Mouse (Mus musculus) stomach, embryonic 14.5 days (tissue): Measurements from ENCODE around the gene Srm. TPM values are rescaled to one million over a fixed set of nuclear protein-coding genes. Genes with fewer than 3 reads are reported as not detected.
A peak's percentile ranks its signal among the peaks of the same experiment; 100 is the strongest.

Experiments used
- ATAC-seq: fragments of 200-750 bp; cut with Nextera tagmentation; 2 replicates; pipeline ENCODE4 v1.8.0; 2017; ENCODE audit warnings: low read depth, moderate TSS enrichment; ENCODE audit not compliant: insufficient number of reproducible peaks, insufficient read depth, low FRiP score
- H3K27ac ChIP-seq: fragments of 300-500 bp; sonication (generic); 2 replicates; pipeline ENCODE4 v1.5.1; 2014; ENCODE audit warnings: mild to moderate bottlenecking, low read length, moderate library complexity, mixed read lengths
- H3K27me3 ChIP-seq: fragments of 300-500 bp; sonication (generic); 2 replicates; pipeline ENCODE4 v1.6.1; 2014; ENCODE audit warnings: low read length, control low read depth, mixed read lengths; ENCODE audit not compliant: control insufficient read depth, insufficient read depth
- H3K36me3 ChIP-seq: fragments of 300-500 bp; sonication (generic); 2 replicates; pipeline ENCODE4 v1.6.1; 2014; ENCODE audit warnings: mild to moderate bottlenecking, control low read depth, low read length, moderate library complexity, mixed read lengths; ENCODE audit not compliant: control insufficient read depth, insufficient read depth
- H3K4me1 ChIP-seq: fragments of 300-500 bp; sonication (generic); 2 replicates; pipeline ENCODE4 v1.6.1; 2014; ENCODE audit warnings: low read length, control low read depth, mixed read lengths; ENCODE audit not compliant: control insufficient read depth, insufficient read depth
- H3K4me2 ChIP-seq: fragments of 300-500 bp; sonication (generic); replicated peaks from 2 replicates; pipeline ENCODE4 v1.6.1; 2014; ENCODE audit warnings: low read depth, low read length, control low read depth
- H3K4me3 ChIP-seq: fragments of 300-500 bp; sonication (generic); 2 replicates; pipeline ENCODE4 v1.5.1; 2014; ENCODE audit warnings: low read depth, low read length, control low read depth
- H3K9ac ChIP-seq: fragments of 300-500 bp; sonication (generic); replicated peaks from 2 replicates; pipeline ENCODE4 v1.6.1; 2014; ENCODE audit warnings: low read depth, mild to moderate bottlenecking, control low read depth, low read length, moderate library complexity, mixed read lengths
- H3K9me3 ChIP-seq: fragments of 300-500 bp; sonication (generic); 2 replicates; pipeline ENCODE4 v1.6.1; 2016; ENCODE audit warnings: low read depth, low read length, control low read depth; ENCODE audit not compliant: control insufficient read depth
- WGBS: fragments of 180-500 bp; shearing (Covaris S2); extraction: QIAGEN DNeasy Blood & Tissue Kit; methylation state at CpG from one replicate; pipeline ENCODE4 v1.1.7; 2014; 5-methylcytosine and 5-hydroxymethylcytosine counted together
- polyA plus RNA-seq: library from polyadenylated mRNA; unstranded; fragments of >200 nt; fragmentation: Nextera tagmentation; extraction: Ambion mirVana; gene quantifications from 2 replicates; pipeline ENCODE4 v1.2.1, GENCODE M21; 2014

Gene Srm
- 197 and 201 TPM in 2 replicates for polyA plus RNA-seq

GRCm38 (mm10) chr4:148591171-148591630 lies at the start of gene Srm:
Gene Srm, plus strand, starts transcription at chr4:148591503.
- H3K9ac ChIP-seq = peak within 1 kb of the TSS; percentile 81
- H3K27me3 ChIP-seq = no peaks in the 10 kb centered on the region
- 0% methylated on average over 48 of the region's 50 CpGs for WGBS
- H3K27ac ChIP-seq = peak within 1 kb of the TSS; percentile 63; the same call in 1 of the 2 replicates
- H3K4me3 ChIP-seq = peak within 1 kb of the TSS; percentile 94
- ATAC-seq = peak; percentile 99
- H3K9me3 ChIP-seq = no peaks in the 10 kb centered on the region
- peaks cover 6% of the 10 kb centered on the region for H3K4me1 ChIP-seq
- H3K4me2 ChIP-seq = peak within 1 kb of the TSS; percentile 61
- peaks cover 32% of the 10 kb centered on the region for H3K36me3 ChIP-seq

- Histone ChIP-seq H3K27me3 (no peaks in the 10 kb centered on the region), H3K4me2 (no peak overlapping the region), H3K4me3 (no peak overlapping the region), H3K9ac (no peak overlapping the region), H3K36me3 (peaks cover 65% of the 10 kb centered on the region), H3K4me1 (no peaks in the 10 kb centered on the region), H3K9me3 (no peaks in the 10 kb centered on the region), H3K27ac (no peak overlapping the region)
- 84% methylated on average over 4 of the region's 4 CpGs for WGBS
- ATAC-seq = no peak
Observed at GRCm38 (mm10) chr4:148549106-148549505, 42.2 kb upstream of the Srm start.

GRCm38 (mm10) chr4:148557766-148558165 lies 33.5 kb upstream of the Srm start:
- Histone ChIP-seq H3K9me3 (no peaks in the 10 kb centered on the region), H3K36me3 (peaks cover 42% of the 10 kb centered on the region), H3K27ac (peak overlapping the region; percentile 88), H3K4me3 (peak overlapping the region; percentile 73), H3K27me3 (no peaks in the 10 kb centered on the region), H3K4me1 (no peaks in the 10 kb centered on the region), H3K9ac (peak overlapping the region; percentile 73), H3K4me2 (peak overlapping the region; percentile 69)
- WGBS = 30% methylated on average over 6 of the region's 6 CpGs
- ATAC-seq = peak; percentile 29; the same call in 1 of the 2 replicates

- peaks cover 42% of the 10 kb centered on the region for H3K36me3 ChIP-seq
- peak within 1 kb of the TSS; percentile 69 for H3K4me2 ChIP-seq
- H3K27me3 ChIP-seq = no peaks in the 10 kb centered on the region
- H3K4me3 ChIP-seq = peak within 1 kb of the TSS; percentile 73
- H3K9me3 ChIP-seq = no peaks in the 10 kb centered on the region
- peak within 1 kb of the TSS; percentile 73 for H3K9ac ChIP-seq
- WGBS = under 1% methylated on average over 62 of the region's 63 CpGs
- ATAC-seq = peak; percentile 89
- H3K4me1 ChIP-seq = no peaks in the 10 kb centered on the region
- peak within 1 kb of the TSS; percentile 88 for H3K27ac ChIP-seq
Observed at GRCm38 (mm10) chr4:148558297-148559000, 32.9 kb upstream of the Srm start, which contains the start of gene Exosc10. Gene Exosc10, plus strand, starts transcription at chr4:148558429.

GRCm38 (mm10) chr4:148562676-148563075 lies 28.6 kb upstream of the Srm start:
- no peak for ATAC-seq
- no peak overlapping the region for H3K4me2 ChIP-seq
- H3K27me3 ChIP-seq = no peaks in the 10 kb centered on the region
- H3K36me3 ChIP-seq = peaks cover 75% of the 10 kb centered on the region
- H3K9me3 ChIP-seq = no peaks in the 10 kb centered on the region
- 91% methylated on average over 17 of the region's 17 CpGs for WGBS
- H3K4me1 ChIP-seq = no peaks in the 10 kb centered on the region
- no peak overlapping the region for H3K4me3 ChIP-seq
- no peak overlapping the region for H3K27ac ChIP-seq
- no peak overlapping the region for H3K9ac ChIP-seq

- Histone ChIP-seq H3K27me3 (no peaks in the 10 kb centered on the region), H3K4me3 (no peak overlapping the region), H3K9ac (no peak overlapping the region), H3K36me3 (peaks cover 84% of the 10 kb centered on the region), H3K27ac (0 out of 2 replicates have a peak overlapping the region, but pooled peaks have one; percentile 6), H3K4me2 (no peak overlapping the region), H3K9me3 (no peaks in the 10 kb centered on the region), H3K4me1 (no peaks in the 10 kb centered on the region)
- no peak for ATAC-seq
- 87% methylated on average over 12 of the region's 12 CpGs for WGBS
Observed at GRCm38 (mm10) chr4:148563595-148563994, 27.7 kb upstream of the Srm start.

GRCm38 (mm10) chr4:148570138-148570537 lies 21.2 kb upstream of the Srm start:
- Histone ChIP-seq H3K4me1 (no peaks in the 10 kb centered on the region), H3K4me3 (no peak overlapping the region), H3K9me3 (no peaks in the 10 kb centered on the region), H3K27me3 (no peaks in the 10 kb centered on the region), H3K9ac (no peak overlapping the region), H3K36me3 (peaks cover 91% of the 10 kb centered on the region), H3K4me2 (no peak overlapping the region), H3K27ac (no peak overlapping the region)
- no peak for ATAC-seq
- 89% methylated on average over 10 of the region's 10 CpGs for WGBS

GRCm38 (mm10) chr4:148570693-148571295 lies 20.5 kb upstream of the Srm start:
- peaks cover 90% of the 10 kb centered on the region for H3K36me3 ChIP-seq
- no peak overlapping the region for H3K4me3 ChIP-seq
- H3K9ac ChIP-seq = no peak overlapping the region
- no peak overlapping the region for H3K27ac ChIP-seq
- H3K9me3 ChIP-seq = no peaks in the 10 kb centered on the region
- H3K27me3 ChIP-seq = no peaks in the 10 kb centered on the region
- no peaks in the 10 kb centered on the region for H3K4me1 ChIP-seq
- WGBS = 95% methylated on average over 9 of the region's 9 CpGs
- H3K4me2 ChIP-seq = no peak overlapping the region
- no peak for ATAC-seq
